9 mouse cellular contexts compared by ENCODE assay signal in genomic region chr7:49450261-49451141, GRCm38 (mm10).
DNase-seq lines count a peak whose midpoint lies in the region; ATAC-seq and TF ChIP-seq lines count a peak whose summit lies in the region.
"Had no signal": no experiment of that assay in that cellular context is flagged by ENCODE, and none has a peak within 500 bp of the region (broad histone marks: within the 10 kb centered on the region; RNA-seq: fewer than 3 reads in every experiment).

No protein-coding gene starts in this region.

- peak overlapping the region; percentile 32 for H3K4me2 ChIP-seq in heart, embryonic 15.5 days
- peak overlapping the region; percentile 20 for H3K4me2 ChIP-seq in liver, postnatal 0 days (ENCODE audit: low read depth, low read length)

- no peak for DNase-seq in heart, postnatal 14 days
- peak; percentile 23 for DNase-seq in adrenal gland, postnatal 25 days
- no peak for DNase-seq in liver, postnatal 0 days
- DNase-seq in thymus, adult 18-20 months: no peak
- no peak for DNase-seq in right cerebral cortex, postnatal 10 days (ENCODE audit: low spot score in 2 of 2)
- DNase-seq in ovary, postnatal 36 days (ENCODE audit: low spot score): no peak

- H3K36me3 ChIP-seq in heart, embryonic 15.5 days: peaks cover 10% of the 10 kb centered on the region; the same call in 1 of the 2 replicates
- H3K36me3 ChIP-seq in liver, postnatal 0 days (replicated peaks; ENCODE audit: insufficient read depth, low read length): 0 out of 2 replicates have a peak, but pooled peaks cover 4% of the 10 kb centered on the region
- H3K36me3 ChIP-seq: G1E had no signal

- no peak overlapping the region for H3K9ac ChIP-seq in heart, embryonic 15.5 days
- H3K9ac ChIP-seq in liver, postnatal 0 days (replicated peaks): no peak overlapping the region; the same call in 1 of the 2 replicates

- peak; percentile 33; the same call in 1 of the 2 replicates for ATAC-seq in heart, embryonic 15.5 days (replicated peaks; ENCODE audit: insufficient number of reproducible peaks, insufficient read depth, low FRiP score, low read depth)
- peak; percentile 56 for ATAC-seq in granulocyte monocyte progenitor cell, adult 5-6 weeks (replicated peaks; ENCODE audit: poor library complexity, severe bottlenecking)
- peak; percentile 49 for ATAC-seq in liver, postnatal 0 days

- TF ChIP-seq CTCF in liver, postnatal 0 days (IDR thresholded peaks at IDR 0.05; ENCODE audit: low read depth): no peak

- no peaks in the 10 kb centered on the region for H3K9me3 ChIP-seq in heart, embryonic 15.5 days (replicated peaks)
- no peaks in the 10 kb centered on the region for H3K9me3 ChIP-seq in liver, postnatal 0 days (ENCODE audit: low read length)

- intact Hi-C loops in heart, postnatal 14 days (cut with DNase I): no loop called here

- peak overlapping the region; percentile 13 for H3K4me3 ChIP-seq in heart, embryonic 15.5 days
- 0 out of 2 replicates have a peak overlapping the region, but pooled peaks have one; percentile 1 for H3K4me3 ChIP-seq in liver, postnatal 0 days (ENCODE audit: low read depth, low read length)

- peaks cover 15% of the 10 kb centered on the region for H3K4me1 ChIP-seq in heart, embryonic 15.5 days (replicated peaks)
- H3K4me1 ChIP-seq in liver, postnatal 0 days (ENCODE audit: insufficient read depth): peaks cover 14% of the 10 kb centered on the region

- H3K27me3 ChIP-seq in heart, embryonic 15.5 days: no peaks in the 10 kb centered on the region
- H3K27me3 ChIP-seq in liver, postnatal 0 days (ENCODE audit: insufficient read depth, low read length): no peaks in the 10 kb centered on the region

- TF ChIP-seq EP300 in liver, postnatal 0 days (IDR thresholded peaks at IDR 0.05; ENCODE audit: low read depth): no peak

- 21% methylated on average over 22 of the region's 22 CpGs for WGBS in heart, embryonic 15.5 days
- WGBS in liver, postnatal 0 days (ENCODE audit: insufficient replicate concordance): 9% methylated on average over 22 of the region's 22 CpGs

- H3K27ac ChIP-seq in heart, embryonic 15.5 days: peak overlapping the region; percentile 34; the same call in 1 of the 2 replicates
- H3K27ac ChIP-seq in liver, postnatal 0 days (ENCODE audit: low read depth): 0 out of 2 replicates have a peak overlapping the region, but pooled peaks have one; percentile 12
